29 mouse cellular contexts compared by ENCODE assay signal in the genomic region with DNA sequence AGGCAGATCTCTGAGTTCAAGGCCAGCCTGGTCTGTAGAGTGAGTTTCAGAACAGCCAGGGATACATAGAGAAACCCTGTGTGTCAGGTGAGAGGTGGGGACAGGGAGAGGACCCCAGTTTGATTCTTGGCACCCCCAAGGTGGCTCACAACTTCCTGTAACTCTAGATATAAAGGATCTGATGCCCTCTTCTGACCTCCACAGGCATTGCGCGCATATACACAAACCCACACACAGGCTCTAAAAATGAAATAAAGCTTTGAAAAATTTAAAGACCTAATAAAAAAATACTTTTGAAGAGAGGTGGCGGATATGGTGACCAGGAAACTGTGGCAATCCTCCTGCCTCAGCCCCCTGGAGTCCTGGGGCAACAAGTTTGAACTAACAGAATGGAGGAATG. TPM values are rescaled to one million over a fixed set of nuclear protein-coding genes. Genes with fewer than 3 reads are reported as not detected.
DNase-seq lines count a peak whose midpoint lies in the region; ATAC-seq and TF ChIP-seq lines count a peak whose summit lies in the region.
"Had no signal": no experiment of that assay in that cellular context is flagged by ENCODE, and none has a peak within 500 bp of the region (broad histone marks: within the 10 kb centered on the region; RNA-seq: fewer than 3 reads in every experiment).

No protein-coding gene starts in this region.

- H3K27ac ChIP-seq in heart, adult 2 months, result peak overlapping the region; percentile 7; the same call in 1 of the 2 replicates
- no peak overlapping the region for H3K27ac ChIP-seq in heart, embryonic 11.5 days (ENCODE audit: low read depth, low read length)
- H3K27ac ChIP-seq in kidney, postnatal 0 days, result no peak overlapping the region
- no peak overlapping the region for H3K27ac ChIP-seq in midbrain, embryonic 15.5 days
- no peak overlapping the region for H3K27ac ChIP-seq in midbrain, embryonic 16.5 days (ENCODE audit: low read length)
- H3K27ac ChIP-seq in hindbrain, postnatal 0 days, result no peak overlapping the region
- H3K27ac ChIP-seq in forebrain, embryonic 12.5 days, result no peak overlapping the region
- H3K27ac ChIP-seq: limb, embryonic 13.5 days; liver, embryonic 12.5 days; stomach, embryonic 15.5 days had no signal

- H3K9ac ChIP-seq in heart, adult 2 months (ENCODE audit: low read depth, low read length), result no peak overlapping the region
- H3K9ac ChIP-seq in heart, embryonic 11.5 days (ENCODE audit: low read depth, low read length), result no peak overlapping the region
- no peak overlapping the region for H3K9ac ChIP-seq in kidney, postnatal 0 days (ENCODE audit: low read depth, low read length)
- H3K9ac ChIP-seq in midbrain, embryonic 15.5 days, result no peak overlapping the region
- no peak overlapping the region for H3K9ac ChIP-seq in midbrain, embryonic 16.5 days (ENCODE audit: low read depth, low read length)
- H3K9ac ChIP-seq in hindbrain, postnatal 0 days (replicated peaks; ENCODE audit: low read length), result no peak overlapping the region
- H3K9ac ChIP-seq in forebrain, embryonic 12.5 days, result no peak overlapping the region
- H3K9ac ChIP-seq: heart, embryonic 12.5 days; liver, embryonic 12.5 days; stomach, embryonic 15.5 days had no signal

- TF ChIP-seq CTCF in heart, adult 2 months (IDR thresholded peaks at IDR 0.05), result peak; percentile 57
- 0 out of 2 replicates have a peak, but pooled peaks have one; percentile 13 for TF ChIP-seq CTCF in kidney, postnatal 0 days (IDR thresholded peaks at IDR 0.05; ENCODE audit: low read depth)
- peak; percentile 18 for TF ChIP-seq CTCF in hindbrain, postnatal 0 days (IDR thresholded peaks at IDR 0.05; ENCODE audit: low read depth)

- intact Hi-C loops in heart, adult 2 months (cut with DNase I), result no loop called here

- no peak overlapping the region for H3K4me2 ChIP-seq in heart, embryonic 11.5 days
- no peak overlapping the region for H3K4me2 ChIP-seq in kidney, postnatal 0 days (ENCODE audit: low read length)
- H3K4me2 ChIP-seq in midbrain, embryonic 15.5 days, result 0 out of 2 replicates have a peak overlapping the region, but pooled peaks have one; percentile 8
- no peak overlapping the region for H3K4me2 ChIP-seq in midbrain, embryonic 16.5 days (ENCODE audit: low read length)
- H3K4me2 ChIP-seq in hindbrain, postnatal 0 days (ENCODE audit: low read depth, low read length), result no peak overlapping the region
- H3K4me2 ChIP-seq in forebrain, embryonic 12.5 days, result no peak overlapping the region
- H3K4me2 ChIP-seq: heart, embryonic 12.5 days; liver, embryonic 12.5 days had no signal

- no peak for TF ChIP-seq POLR2A in heart, adult 2 months (IDR thresholded peaks at IDR 0.05; ENCODE audit: insufficient read depth, low read depth, low read length)

- no peak for TF ChIP-seq EP300 in heart, adult 2 months (IDR thresholded peaks at IDR 0.05; ENCODE audit: insufficient read depth, low read depth, low read length)

- H3K36me3 ChIP-seq in heart, adult 2 months (ENCODE audit: control insufficient read depth, insufficient read depth, low read length), result peaks cover 3% of the 10 kb centered on the region; the same call in 1 of the 2 replicates
- H3K36me3 ChIP-seq in heart, embryonic 11.5 days (ENCODE audit: control insufficient read depth, insufficient read depth, low read length), result no peaks in the 10 kb centered on the region
- H3K36me3 ChIP-seq in kidney, postnatal 0 days (ENCODE audit: insufficient read depth, low read length), result peaks cover 3% of the 10 kb centered on the region; the same call in 1 of the 2 replicates
- H3K36me3 ChIP-seq in midbrain, embryonic 15.5 days (replicated peaks), result no peaks in the 10 kb centered on the region
- H3K36me3 ChIP-seq in midbrain, embryonic 16.5 days (ENCODE audit: control insufficient read depth, insufficient read depth, low read length), result no peaks in the 10 kb centered on the region
- H3K36me3 ChIP-seq in hindbrain, postnatal 0 days (ENCODE audit: insufficient read depth, low read length), result no peaks in the 10 kb centered on the region
- H3K36me3 ChIP-seq in forebrain, embryonic 12.5 days (replicated peaks), result peaks cover 14% of the 10 kb centered on the region
- H3K36me3 ChIP-seq: G1E; liver, embryonic 12.5 days; stomach, embryonic 15.5 days had no signal

- H3K79me2 ChIP-seq in heart, adult 2 months (replicated peaks; ENCODE audit: control insufficient read depth, insufficient read depth, low read length), result no peaks in the 10 kb centered on the region

- H3K27me3 ChIP-seq in heart, adult 2 months (ENCODE audit: control insufficient read depth, insufficient read depth, low read length), result no peaks in the 10 kb centered on the region
- H3K27me3 ChIP-seq in heart, embryonic 11.5 days (ENCODE audit: control insufficient read depth, insufficient read depth, low read length), result no peaks in the 10 kb centered on the region
- H3K27me3 ChIP-seq in kidney, postnatal 0 days (ENCODE audit: insufficient read depth, low read length), result no peaks in the 10 kb centered on the region
- H3K27me3 ChIP-seq in midbrain, embryonic 15.5 days (replicated peaks), result no peaks in the 10 kb centered on the region
- H3K27me3 ChIP-seq in midbrain, embryonic 16.5 days (ENCODE audit: control insufficient read depth, insufficient read depth, low read depth, low read length), result no peaks in the 10 kb centered on the region
- no peaks in the 10 kb centered on the region for H3K27me3 ChIP-seq in hindbrain, postnatal 0 days (ENCODE audit: insufficient read depth, low read length)
- no peaks in the 10 kb centered on the region for H3K27me3 ChIP-seq in forebrain, embryonic 12.5 days
- H3K27me3 ChIP-seq: heart, embryonic 12.5 days; limb, embryonic 13.5 days; stomach, embryonic 15.5 days had no signal

- 96% methylated on average over 3 of the region's 3 CpGs for WGBS in heart, adult 2 months
- WGBS in heart, embryonic 11.5 days (ENCODE audit: insufficient replicate concordance), result 94% methylated on average over 3 of the region's 3 CpGs
- 93% methylated on average over 3 of the region's 3 CpGs for WGBS in kidney, postnatal 0 days
- WGBS in midbrain, embryonic 15.5 days, result 98% methylated on average over 3 of the region's 3 CpGs
- WGBS in midbrain, embryonic 16.5 days, result 96% methylated on average over 3 of the region's 3 CpGs
- 97% methylated on average over 3 of the region's 3 CpGs for WGBS in hindbrain, postnatal 0 days
- 99% methylated on average over 3 of the region's 3 CpGs for WGBS in forebrain, embryonic 12.5 days

- ATAC-seq in heart, embryonic 11.5 days (replicated peaks; ENCODE audit: insufficient number of reproducible peaks, low FRiP score, low TSS enrichment), result no peak
- ATAC-seq in kidney, postnatal 0 days (replicated peaks; ENCODE audit: low FRiP score, low read depth), result no peak
- ATAC-seq in midbrain, embryonic 15.5 days (replicated peaks), result no peak
- ATAC-seq in midbrain, embryonic 16.5 days, result no peak
- ATAC-seq in hindbrain, postnatal 0 days, result no peak
- ATAC-seq in forebrain, embryonic 12.5 days (ENCODE audit: low FRiP score), result no peak
- ATAC-seq: intestine, postnatal 0 days; liver, embryonic 12.5 days had no signal

- H3K9me3 ChIP-seq in heart, embryonic 11.5 days (replicated peaks; ENCODE audit: control insufficient read depth, low read length), result no peaks in the 10 kb centered on the region
- no peaks in the 10 kb centered on the region for H3K9me3 ChIP-seq in kidney, postnatal 0 days (replicated peaks; ENCODE audit: low read length)
- no peaks in the 10 kb centered on the region for H3K9me3 ChIP-seq in midbrain, embryonic 15.5 days
- no peaks in the 10 kb centered on the region for H3K9me3 ChIP-seq in midbrain, embryonic 16.5 days (replicated peaks; ENCODE audit: control insufficient read depth, low read length, poor library complexity, severe bottlenecking)
- no peaks in the 10 kb centered on the region for H3K9me3 ChIP-seq in hindbrain, postnatal 0 days (ENCODE audit: low read length)
- H3K9me3 ChIP-seq in forebrain, embryonic 12.5 days, result no peaks in the 10 kb centered on the region
- H3K9me3 ChIP-seq: heart, embryonic 12.5 days; limb, embryonic 13.5 days; liver, embryonic 12.5 days; stomach, embryonic 15.5 days had no signal

- no peak overlapping the region for H3K4me3 ChIP-seq in heart, adult 2 months
- H3K4me3 ChIP-seq in heart, embryonic 11.5 days (ENCODE audit: low read depth, low read length), result no peak overlapping the region
- H3K4me3 ChIP-seq in kidney, postnatal 0 days (replicated peaks; ENCODE audit: low read depth, low read length), result no peak overlapping the region
- H3K4me3 ChIP-seq in midbrain, embryonic 15.5 days, result no peak overlapping the region
- H3K4me3 ChIP-seq in midbrain, embryonic 16.5 days (ENCODE audit: low read depth, low read length), result no peak overlapping the region
- no peak overlapping the region for H3K4me3 ChIP-seq in hindbrain, postnatal 0 days (ENCODE audit: low read length)
- no peak overlapping the region for H3K4me3 ChIP-seq in forebrain, embryonic 12.5 days (replicated peaks)
- H3K4me3 ChIP-seq: heart, embryonic 12.5 days; liver, embryonic 12.5 days; stomach, embryonic 15.5 days had no signal

- no peak for DNase-seq in heart, adult 2 months
- DNase-seq in kidney, postnatal 0 days (ENCODE audit: low spot score), result no peak
- no peak for DNase-seq in kidney, adult 18-20 months
- DNase-seq in hindbrain, postnatal 0 days (ENCODE audit: low spot score), result no peak
- DNase-seq: adrenal gland, adult 2 months; cerebellum, adult 11 months; cerebellum, postnatal 10 days; heart, postnatal 10 days; lung, adult 18-20 months; right cerebral cortex, adult 18-20 months; thymus, adult 2 months; thymus, postnatal 4 days had no signal

- peaks cover 18% of the 10 kb centered on the region for H3K4me1 ChIP-seq in heart, adult 2 months (ENCODE audit: control insufficient read depth, insufficient read depth, low read length)
- peaks cover 11% of the 10 kb centered on the region for H3K4me1 ChIP-seq in heart, embryonic 11.5 days (ENCODE audit: control insufficient read depth, insufficient read depth, low read length)
- peaks cover 19% of the 10 kb centered on the region for H3K4me1 ChIP-seq in kidney, postnatal 0 days (replicated peaks; ENCODE audit: insufficient read depth, low read length)
- H3K4me1 ChIP-seq in midbrain, embryonic 15.5 days, result peaks cover 51% of the 10 kb centered on the region
- peaks cover 20% of the 10 kb centered on the region for H3K4me1 ChIP-seq in midbrain, embryonic 16.5 days (ENCODE audit: control insufficient read depth, insufficient read depth, low read length)
- peaks cover 13% of the 10 kb centered on the region for H3K4me1 ChIP-seq in hindbrain, postnatal 0 days (ENCODE audit: insufficient read depth, low read length)
- peaks cover 49% of the 10 kb centered on the region for H3K4me1 ChIP-seq in forebrain, embryonic 12.5 days

RNA-seq across cellular contexts. Expression of a gene that starts 2.5 kb away (rescaled TPM):
- total RNA-seq in heart, adult 2 months (2021), result 10 to 100 TPM; 51.4 to 55.6 TPM
- 31.4 and 36.6 TPM in 2 replicates for polyA plus RNA-seq in heart, adult 2 months (2012; rRNA removed)
- polyA plus RNA-seq in heart, embryonic 11.5 days (2014; fragmentation: Nextera tagmentation; extraction: Ambion mirVana), result 66.6 and 70.1 TPM in 2 replicates
- 132 and 152 TPM in 2 replicates for polyA plus RNA-seq in kidney, postnatal 0 days (2015; fragmentation: Nextera tagmentation; extraction: Ambion mirVana)
- polyA plus RNA-seq in midbrain, embryonic 15.5 days (2015; fragmentation: Nextera tagmentation; extraction: Ambion mirVana), result 337 and 348 TPM in 2 replicates
- 318 and 333 TPM in 2 replicates for polyA plus RNA-seq in midbrain, embryonic 16.5 days (2015; fragmentation: Nextera tagmentation; extraction: Ambion mirVana)
- total RNA-seq in hindbrain, postnatal 0 days (2014; rRNA removed), result 156 and 157 TPM in 2 replicates
- 221 and 242 TPM in 2 replicates for polyA plus RNA-seq in hindbrain, postnatal 0 days (2015; fragmentation: Nextera tagmentation; extraction: Ambion mirVana)
- 184 and 194 TPM in 2 replicates for polyA plus RNA-seq in forebrain, embryonic 12.5 days (2016; fragmentation: Nextera tagmentation; extraction: Ambion mirVana)

RNA-seq across cellular contexts. Expression of a gene that starts 5.1 kb away (rescaled TPM):
- not detected for total RNA-seq in heart, adult 2 months (2021)
- 0.08 and 0.20 TPM in 2 replicates for polyA plus RNA-seq in heart, adult 2 months (2012; rRNA removed)
- not detected in 2 replicates for polyA plus RNA-seq in heart, embryonic 11.5 days (2014; fragmentation: Nextera tagmentation; extraction: Ambion mirVana)
- polyA plus RNA-seq in kidney, postnatal 0 days (2015; fragmentation: Nextera tagmentation; extraction: Ambion mirVana), result 0.04 and 0.06 TPM in 2 replicates
- 0.17 TPM in 1 of 2 replicates, not detected in the other for polyA plus RNA-seq in midbrain, embryonic 15.5 days (2015; fragmentation: Nextera tagmentation; extraction: Ambion mirVana)
- polyA plus RNA-seq in midbrain, embryonic 16.5 days (2015; fragmentation: Nextera tagmentation; extraction: Ambion mirVana), result 0.19 TPM in 2 replicates
- 0.54 and 1.8 TPM in 2 replicates for total RNA-seq in hindbrain, postnatal 0 days (2014; rRNA removed)
- 0.13 and 0.33 TPM in 2 replicates for polyA plus RNA-seq in hindbrain, postnatal 0 days (2015; fragmentation: Nextera tagmentation; extraction: Ambion mirVana)
- polyA plus RNA-seq in forebrain, embryonic 12.5 days (2016; fragmentation: Nextera tagmentation; extraction: Ambion mirVana), result 0.09 TPM in 1 of 2 replicates, not detected in the other
- total RNA-seq: gastrocnemius, adult 18-20 months; heart, postnatal 10 days; monocyte, adult 5-6 weeks had no signal
- polyA plus RNA-seq: adrenal gland, adult 2 months; embryonic facial prominence, embryonic 11.5 days; forebrain, embryonic 11.5 days; G1E; kidney, embryonic 16.5 days; neural tube, embryonic 11.5 days had no signal

RNA-seq across cellular contexts. Expression of a gene that starts 18.8 kb away (rescaled TPM):
- 1 to 10 TPM; 3.8 to 4.7 TPM for total RNA-seq in heart, adult 2 months (2021)
- 9.7 and 11.9 TPM in 2 replicates for polyA plus RNA-seq in heart, adult 2 months (2012; rRNA removed)
- 11.4 TPM in 2 replicates for polyA plus RNA-seq in heart, embryonic 11.5 days (2014; fragmentation: Nextera tagmentation; extraction: Ambion mirVana)
- polyA plus RNA-seq in kidney, postnatal 0 days (2015; fragmentation: Nextera tagmentation; extraction: Ambion mirVana), result 32.9 and 38.7 TPM in 2 replicates
- 1.9 and 2.0 TPM in 2 replicates for polyA plus RNA-seq in midbrain, embryonic 15.5 days (2015; fragmentation: Nextera tagmentation; extraction: Ambion mirVana)
- 2.2 and 3.5 TPM in 2 replicates for polyA plus RNA-seq in midbrain, embryonic 16.5 days (2015; fragmentation: Nextera tagmentation; extraction: Ambion mirVana)
- total RNA-seq in hindbrain, postnatal 0 days (2014; rRNA removed), result 2.6 and 3.3 TPM in 2 replicates
- 3.1 and 3.2 TPM in 2 replicates for polyA plus RNA-seq in hindbrain, postnatal 0 days (2015; fragmentation: Nextera tagmentation; extraction: Ambion mirVana)
- 0.55 and 1.0 TPM in 2 replicates for polyA plus RNA-seq in forebrain, embryonic 12.5 days (2016; fragmentation: Nextera tagmentation; extraction: Ambion mirVana)

RNA-seq across cellular contexts. Expression of a gene that starts 24.9 kb away (rescaled TPM):
- under 1 TPM; 0.50 to 0.52 TPM for total RNA-seq in heart, adult 2 months (2021)
- 0.26 and 0.82 TPM in 2 replicates for polyA plus RNA-seq in heart, adult 2 months (2012; rRNA removed)
- 0.63 and 0.89 TPM in 2 replicates for polyA plus RNA-seq in heart, embryonic 11.5 days (2014; fragmentation: Nextera tagmentation; extraction: Ambion mirVana)
- 24.5 and 24.8 TPM in 2 replicates for polyA plus RNA-seq in kidney, postnatal 0 days (2015; fragmentation: Nextera tagmentation; extraction: Ambion mirVana)
- polyA plus RNA-seq in midbrain, embryonic 15.5 days (2015; fragmentation: Nextera tagmentation; extraction: Ambion mirVana), result 0.23 and 0.85 TPM in 2 replicates
- 0.34 and 0.73 TPM in 2 replicates for polyA plus RNA-seq in midbrain, embryonic 16.5 days (2015; fragmentation: Nextera tagmentation; extraction: Ambion mirVana)
- 0.05 and 0.22 TPM in 2 replicates for total RNA-seq in hindbrain, postnatal 0 days (2014; rRNA removed)
- 0.33 TPM in 1 of 2 replicates, not detected in the other for polyA plus RNA-seq in hindbrain, postnatal 0 days (2015; fragmentation: Nextera tagmentation; extraction: Ambion mirVana)
- polyA plus RNA-seq in forebrain, embryonic 12.5 days (2016; fragmentation: Nextera tagmentation; extraction: Ambion mirVana), result 0.81 and 1.1 TPM in 2 replicates
- total RNA-seq: megakaryocyte, adult 5-6 weeks; monocyte, adult 5-6 weeks had no signal
- polyA plus RNA-seq: G1E had no signal

RNA-seq across cellular contexts. Expression of a gene that starts 29.2 kb away (rescaled TPM):
- 10 to 100 TPM; 22.9 to 23.6 TPM for total RNA-seq in heart, adult 2 months (2021)
- 41.4 and 48.0 TPM in 2 replicates for polyA plus RNA-seq in heart, adult 2 months (2012; rRNA removed)
- 63.1 and 69.0 TPM in 2 replicates for polyA plus RNA-seq in heart, embryonic 11.5 days (2014; fragmentation: Nextera tagmentation; extraction: Ambion mirVana)
- polyA plus RNA-seq in kidney, postnatal 0 days (2015; fragmentation: Nextera tagmentation; extraction: Ambion mirVana), result 74.5 and 82.4 TPM in 2 replicates
- polyA plus RNA-seq in midbrain, embryonic 15.5 days (2015; fragmentation: Nextera tagmentation; extraction: Ambion mirVana), result 109 and 117 TPM in 2 replicates
- polyA plus RNA-seq in midbrain, embryonic 16.5 days (2015; fragmentation: Nextera tagmentation; extraction: Ambion mirVana), result 90.2 and 92.3 TPM in 2 replicates
- total RNA-seq in hindbrain, postnatal 0 days (2014; rRNA removed), result 112 and 120 TPM in 2 replicates
- polyA plus RNA-seq in hindbrain, postnatal 0 days (2015; fragmentation: Nextera tagmentation; extraction: Ambion mirVana), result 108 and 119 TPM in 2 replicates
- polyA plus RNA-seq in forebrain, embryonic 12.5 days (2016; fragmentation: Nextera tagmentation; extraction: Ambion mirVana), result 96.8 and 103 TPM in 2 replicates
